Mouse (Mus musculus) stomach, embryonic 15.5 days (tissue): ENCODE data around the gene Dtnb. TPM values are rescaled to one million over a fixed set of nuclear protein-coding genes. Genes with fewer than 3 reads are reported as not detected.
"Not testable (repeated sequence)": the region's sequence is repeated elsewhere in the genome, so short reads cannot be mapped to it uniquely, and the experiment has no call there.

Experiments
- ATAC-seq: fragments of 200-750 bp; cut with Nextera tagmentation; 2 replicates; pipeline ENCODE4 v1.8.0; 2017; ENCODE audit warnings: low read depth, moderate number of reproducible peaks, moderate TSS enrichment; ENCODE audit not compliant: insufficient read depth, low FRiP score
- H3K27ac ChIP-seq: fragments of 300-500 bp; sonication (generic); 2 replicates; pipeline ENCODE4 v1.5.1; 2015; ENCODE audit warnings: mild to moderate bottlenecking, inconsistent platforms
- H3K27me3 ChIP-seq: fragments of 300-500 bp; sonication (generic); replicated peaks from 2 replicates; pipeline ENCODE4 v1.6.1; 2015; ENCODE audit warnings: inconsistent platforms
- H3K36me3 ChIP-seq: fragments of 300-500 bp; sonication (generic); 2 replicates; pipeline ENCODE4 v1.6.1; 2015; ENCODE audit warnings: inconsistent platforms
- H3K4me1 ChIP-seq: fragments of 300-500 bp; sonication (generic); 2 replicates; pipeline ENCODE4 v1.6.1; 2015; ENCODE audit warnings: inconsistent platforms
- H3K4me2 ChIP-seq: fragments of 300-500 bp; sonication (generic); 2 replicates; pipeline ENCODE4 v1.6.1; 2015; ENCODE audit warnings: mild to moderate bottlenecking, inconsistent platforms
- H3K4me3 ChIP-seq: fragments of 300-500 bp; sonication (generic); replicated peaks from 2 replicates; pipeline ENCODE4 v1.5.1; 2015; ENCODE audit warnings: inconsistent platforms
- H3K9ac ChIP-seq: fragments of 300-500 bp; sonication (generic); 2 replicates; pipeline ENCODE4 v1.6.1; 2015; ENCODE audit warnings: inconsistent platforms
- H3K9me3 ChIP-seq: fragments of 300-500 bp; sonication (generic); 2 replicates; pipeline ENCODE4 v1.6.1; 2016; ENCODE audit warnings: inconsistent platforms
- WGBS: fragments of 180-500 bp; shearing (Covaris S2); methylation state at CpG from one replicate; pipeline ENCODE4 v1.1.7; 2015; 5-methylcytosine and 5-hydroxymethylcytosine counted together
- polyA plus RNA-seq: library from polyadenylated mRNA; unstranded; fragments of >200 nt; fragmentation: Nextera tagmentation; extraction: Ambion mirVana; gene quantifications from 2 replicates; pipeline ENCODE4 v1.2.1, GENCODE M21; 2015

Dtnb gene
- polyA plus RNA-seq = 38.3 and 42.1 TPM in 2 replicates

GRCm38 (mm10) chr12:3571787-3572580 lies at the start of gene Dtnb:
Gene Dtnb, plus strand, starts transcription at chr12:3572381.
- Histone ChIP-seq H3K4me2 (peak within 1 kb of the TSS; percentile 85), H3K27ac (peak within 1 kb of the TSS; percentile 94), H3K9ac (peak within 1 kb of the TSS; percentile 91), H3K27me3 (no peaks in the 10 kb centered on the region), H3K4me1 (peaks cover 11% of the 10 kb centered on the region), H3K4me3 (peak within 1 kb of the TSS; percentile 93), H3K36me3 (no peaks in the 10 kb centered on the region), H3K9me3 (no peaks in the 10 kb centered on the region)
- ATAC-seq = peak; percentile 85
- WGBS = 2% methylated on average over 69 of the region's 85 CpGs

- ATAC-seq = no peak
- Histone ChIP-seq H3K9me3 (no peaks in the 10 kb centered on the region), H3K4me2 (no peak overlapping the region), H3K9ac (no peak overlapping the region), H3K4me3 (no peak overlapping the region), H3K4me1 (no peaks in the 10 kb centered on the region), H3K36me3 (no peaks in the 10 kb centered on the region), H3K27ac (no peak overlapping the region), H3K27me3 (no peaks in the 10 kb centered on the region)
- WGBS = 88% methylated on average over 5 of the region's 5 CpGs
These were observed 46.6 kb upstream of the Dtnb start for GRCm38 (mm10) chr12:3525536-3525935.

- not testable (repeated sequence) for H3K36me3 ChIP-seq, H3K4me3 ChIP-seq, H3K27ac ChIP-seq, H3K4me1 ChIP-seq, H3K27me3 ChIP-seq, H3K9ac ChIP-seq, H3K9me3 ChIP-seq, H3K4me2 ChIP-seq, ATAC-seq
- 89% methylated on average over 1 of the region's 1 CpGs for WGBS
These were observed 36.7 kb upstream of the Dtnb start for GRCm38 (mm10) chr12:3535446-3535845.

GRCm38 (mm10) chr12:3537616-3538015 lies 34.6 kb upstream of the Dtnb start:
- peak; percentile 27; the same call in 1 of the 2 replicates for ATAC-seq
- no peak overlapping the region for H3K27ac ChIP-seq
- WGBS = 67% methylated on average over 3 of the region's 3 CpGs

GRCm38 (mm10) chr12:3538036-3538435 lies 34.1 kb upstream of the Dtnb start:
- no peak for ATAC-seq
- Histone ChIP-seq H3K27ac (no peak overlapping the region; the same call in 1 of the 2 replicates), H3K4me1 (no peaks in the 10 kb centered on the region), H3K27me3 (no peaks in the 10 kb centered on the region), H3K4me3 (no peak overlapping the region), H3K4me2 (no peak overlapping the region), H3K9me3 (no peaks in the 10 kb centered on the region), H3K9ac (no peak overlapping the region), H3K36me3 (no peaks in the 10 kb centered on the region)
- WGBS = 90% methylated on average over 1 of the region's 1 CpGs

More at GRCm38 (mm10) chr12:3537616-3538015, 34.6 kb upstream of the Dtnb start:
- Histone ChIP-seq H3K27me3 (no peaks in the 10 kb centered on the region), H3K9me3 (no peaks in the 10 kb centered on the region), H3K4me3 (no peak overlapping the region), H3K9ac (no peak overlapping the region), H3K36me3 (no peaks in the 10 kb centered on the region), H3K4me2 (no peak overlapping the region), H3K4me1 (no peaks in the 10 kb centered on the region)

- no peaks in the 10 kb centered on the region for H3K27me3 ChIP-seq
- no peak overlapping the region for H3K4me3 ChIP-seq
- no peaks in the 10 kb centered on the region for H3K4me1 ChIP-seq
- H3K4me2 ChIP-seq = no peak overlapping the region
- H3K9ac ChIP-seq = no peak overlapping the region
- H3K36me3 ChIP-seq = no peaks in the 10 kb centered on the region
- H3K27ac ChIP-seq = no peak overlapping the region
- no peak for ATAC-seq
- 69% methylated on average over 2 of the region's 2 CpGs for WGBS
- H3K9me3 ChIP-seq = no peaks in the 10 kb centered on the region
These were observed 32.6 kb upstream of the Dtnb start for GRCm38 (mm10) chr12:3539605-3540004.

- H3K27ac ChIP-seq = no peak overlapping the region
- H3K4me2 ChIP-seq = no peak overlapping the region
- no peaks in the 10 kb centered on the region for H3K27me3 ChIP-seq
- no peak overlapping the region for H3K4me3 ChIP-seq
- 91% methylated on average over 7 of the region's 7 CpGs for WGBS
- no peak for ATAC-seq
- H3K36me3 ChIP-seq = no peaks in the 10 kb centered on the region
- no peak overlapping the region for H3K9ac ChIP-seq
- H3K9me3 ChIP-seq = no peaks in the 10 kb centered on the region
- H3K4me1 ChIP-seq = no peaks in the 10 kb centered on the region
These were observed 31.3 kb upstream of the Dtnb start for GRCm38 (mm10) chr12:3540871-3541270.

- no peak for ATAC-seq
These were observed 26.7 kb upstream of the Dtnb start for GRCm38 (mm10) chr12:3545451-3545850.

GRCm38 (mm10) chr12:3546121-3546658 lies 26.0 kb upstream of the Dtnb start:
- H3K4me3 ChIP-seq = no peak overlapping the region
- no peaks in the 10 kb centered on the region for H3K36me3 ChIP-seq
- ATAC-seq = no peak
- no peak overlapping the region for H3K27ac ChIP-seq
- no peak overlapping the region for H3K4me2 ChIP-seq
- WGBS = 42% methylated on average over 4 of the region's 4 CpGs
- no peaks in the 10 kb centered on the region for H3K9me3 ChIP-seq
- H3K4me1 ChIP-seq = no peaks in the 10 kb centered on the region
- no peak overlapping the region for H3K9ac ChIP-seq
- H3K27me3 ChIP-seq = no peaks in the 10 kb centered on the region

More at GRCm38 (mm10) chr12:3545451-3545850, 26.7 kb upstream of the Dtnb start:
- no peak overlapping the region for H3K4me2 ChIP-seq
- no peaks in the 10 kb centered on the region for H3K27me3 ChIP-seq
- no peak overlapping the region for H3K4me3 ChIP-seq
- 71% methylated on average over 3 of the region's 3 CpGs for WGBS
- H3K9ac ChIP-seq = no peak overlapping the region
- H3K27ac ChIP-seq = no peak overlapping the region
- no peaks in the 10 kb centered on the region for H3K36me3 ChIP-seq
- no peaks in the 10 kb centered on the region for H3K4me1 ChIP-seq
- no peaks in the 10 kb centered on the region for H3K9me3 ChIP-seq

- Histone ChIP-seq H3K4me3 (no peak overlapping the region), H3K27ac (no peak overlapping the region), H3K9ac (no peak overlapping the region), H3K36me3 (no peaks in the 10 kb centered on the region), H3K27me3 (no peaks in the 10 kb centered on the region), H3K9me3 (no peaks in the 10 kb centered on the region), H3K4me2 (no peak overlapping the region), H3K4me1 (no peaks in the 10 kb centered on the region)
- no peak for ATAC-seq
- WGBS = 42% methylated on average over 6 of the region's 6 CpGs
These were observed 25.4 kb upstream of the Dtnb start for GRCm38 (mm10) chr12:3546781-3547180.

GRCm38 (mm10) chr12:3547506-3547905 lies 24.7 kb upstream of the Dtnb start:
- no peak for ATAC-seq
- Histone ChIP-seq H3K9me3 (no peaks in the 10 kb centered on the region), H3K27ac (no peak overlapping the region), H3K36me3 (no peaks in the 10 kb centered on the region), H3K9ac (no peak overlapping the region), H3K4me2 (no peak overlapping the region), H3K4me3 (no peak overlapping the region), H3K4me1 (no peaks in the 10 kb centered on the region), H3K27me3 (no peaks in the 10 kb centered on the region)
- 45% methylated on average over 4 of the region's 4 CpGs for WGBS

GRCm38 (mm10) chr12:3547911-3548310 lies 24.3 kb upstream of the Dtnb start:
- Histone ChIP-seq H3K27me3 (no peaks in the 10 kb centered on the region), H3K36me3 (no peaks in the 10 kb centered on the region), H3K9me3 (no peaks in the 10 kb centered on the region), H3K4me1 (no peaks in the 10 kb centered on the region), H3K9ac (no peak overlapping the region), H3K4me2 (no peak overlapping the region), H3K27ac (no peak overlapping the region), H3K4me3 (no peak overlapping the region)
- ATAC-seq = no peak
- WGBS = 67% methylated on average over 3 of the region's 3 CpGs
